Mouse (Mus musculus) adrenal gland, postnatal 4 days (tissue): Measurements from ENCODE around the gene Gstp3. TPM values are rescaled to one million over a fixed set of nuclear protein-coding genes. Genes with fewer than 3 reads are reported as not detected.
A peak's percentile ranks its signal among the peaks of the same experiment; 100 is the strongest.
"Not testable (repeated sequence)": the region's sequence is repeated elsewhere in the genome, so short reads cannot be mapped to it uniquely, and the experiment has no call there.

Experiments
- DNase-seq, 2 experiments: peaks; one replicate each; pipeline ENCODE4 v3.0.0; 2021 to 2022; ENCODE audit warnings: low spot score in 2 of 2, mixed read lengths in 2 of 2
- total RNA-seq, 2 experiments: library from RNA; stranded (reverse); gene quantifications; 2 replicates each; pipeline ENCODE4 v1.2.3; 2021

The Gstp3 gene
- total RNA-seq, 2 experiments from 2014 or later = 1.9 to 37.5 TPM

DNA sequence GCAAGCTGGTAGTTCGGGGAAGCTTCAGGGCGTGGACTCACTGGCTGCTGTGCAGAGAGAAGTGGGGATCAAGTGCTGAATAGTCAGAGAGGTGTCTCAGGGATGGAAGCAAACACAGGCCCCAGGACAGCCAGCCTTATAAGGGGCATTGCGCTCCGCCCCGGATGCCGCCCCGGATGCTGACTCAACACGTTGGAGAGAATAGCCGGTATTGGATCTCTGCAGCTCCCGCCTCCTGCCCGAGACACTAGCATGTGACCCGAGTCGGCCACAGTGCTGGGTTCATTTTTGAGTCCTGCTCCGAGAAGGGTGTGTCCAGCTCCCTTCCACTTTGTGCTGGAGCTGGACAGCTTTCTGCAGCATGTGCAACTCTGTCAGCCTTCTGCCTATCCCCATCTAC is 17.2 kb downstream of the Gstp3 start:
- no peak for DNase-seq

DNA sequence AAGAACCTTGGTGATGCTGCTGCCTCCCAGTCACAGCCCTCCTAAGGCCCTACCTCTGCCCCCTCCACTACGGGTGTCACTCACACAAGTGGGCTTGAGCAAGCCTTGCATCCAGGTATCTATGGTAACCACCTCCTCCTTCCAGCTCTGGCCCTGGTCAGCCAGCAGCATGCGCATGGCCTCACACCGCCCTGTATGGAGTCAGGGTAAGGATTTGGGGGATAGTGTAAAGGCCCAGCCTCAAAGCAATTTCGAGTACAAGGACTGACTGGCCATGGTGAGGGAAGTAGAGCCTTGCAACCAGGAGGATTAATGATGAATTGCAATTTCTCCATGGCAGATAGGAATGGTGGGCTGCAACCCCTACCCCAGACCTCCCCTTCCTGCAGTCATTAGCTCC is 17.9 kb downstream of the Gstp3 start:
- not testable (repeated sequence) for DNase-seq

DNA sequence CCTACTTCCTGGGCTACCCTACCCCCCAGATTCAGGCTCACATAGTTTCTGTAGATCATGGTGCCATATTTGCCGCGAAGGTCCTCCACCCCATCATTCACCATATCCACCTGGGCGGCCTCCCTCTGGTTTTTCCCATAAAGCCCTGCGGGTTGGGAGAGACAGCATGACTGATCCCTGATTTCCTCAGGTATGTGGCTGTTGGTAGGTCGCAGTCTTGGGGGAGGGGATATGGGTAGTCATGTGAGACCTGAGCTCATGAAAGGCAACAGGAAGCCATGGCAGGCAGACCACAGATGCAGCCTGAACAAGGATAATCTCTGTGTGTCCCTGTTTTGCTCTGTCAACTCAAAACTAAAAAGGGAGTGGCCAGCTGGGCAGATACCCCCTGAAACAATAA is 18.4 kb downstream of the Gstp3 start:
- DNase-seq = not testable (repeated sequence)

DNA sequence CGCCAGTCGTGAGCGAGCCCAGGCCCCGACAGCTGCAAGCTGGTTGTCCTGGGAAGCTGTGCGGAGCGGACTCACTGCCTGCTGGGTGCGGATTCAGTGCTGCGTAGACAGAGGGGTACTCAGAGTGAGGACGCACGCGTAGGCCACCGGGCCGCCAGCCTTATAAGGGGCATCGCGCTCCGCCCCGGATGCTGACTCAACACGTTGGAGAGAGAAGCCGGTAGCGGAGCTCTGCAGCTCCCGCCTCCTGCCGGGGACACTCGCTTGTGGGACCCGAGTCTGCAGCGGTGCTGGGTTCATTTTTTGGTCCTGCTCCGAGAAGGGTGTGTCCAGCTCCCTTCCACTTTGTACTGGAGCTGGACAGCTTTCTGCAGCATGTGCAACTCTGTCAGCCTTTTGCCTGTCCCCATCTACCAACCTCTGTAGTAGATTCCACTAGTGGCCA is 21.6 kb downstream of the Gstp3 start, which contains the start of gene Gstp1:
TSS of gene Gstp1 (minus strand) at position 198 of the 445 bp plus-strand sequence.
- DNase-seq = peak; percentile 63 to 76

DNA sequence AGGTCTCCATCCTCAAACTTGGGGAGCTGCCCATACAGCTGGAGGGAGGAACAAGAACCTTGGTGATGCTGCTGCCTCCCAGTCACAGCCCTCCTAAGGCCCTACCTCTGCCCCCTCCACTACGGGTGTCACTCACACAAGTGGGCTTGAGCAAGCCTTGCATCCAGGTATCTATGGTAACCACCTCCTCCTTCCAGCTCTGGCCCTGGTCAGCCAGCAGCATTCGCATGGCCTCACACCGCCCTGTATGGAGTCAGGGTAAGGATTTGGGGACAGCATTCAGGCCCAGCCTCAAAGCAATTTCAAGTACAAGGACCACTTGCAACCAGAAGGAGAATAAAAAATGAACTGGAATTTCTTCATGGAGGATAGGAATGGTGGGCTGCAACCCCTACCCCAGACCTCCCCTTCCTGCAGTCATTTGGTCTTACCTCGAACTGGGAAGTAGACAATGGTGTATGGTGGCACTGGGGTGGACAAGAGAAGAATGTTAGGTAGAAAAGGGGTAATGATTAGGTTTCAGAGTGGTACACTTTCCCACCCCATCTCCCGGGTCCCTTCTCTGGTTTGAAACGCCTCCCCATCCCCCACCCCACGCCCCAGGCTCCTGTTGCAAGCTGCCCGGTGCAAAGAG is 22.1 kb downstream of the Gstp3 start:
- DNase-seq = not testable (repeated sequence)

DNA sequence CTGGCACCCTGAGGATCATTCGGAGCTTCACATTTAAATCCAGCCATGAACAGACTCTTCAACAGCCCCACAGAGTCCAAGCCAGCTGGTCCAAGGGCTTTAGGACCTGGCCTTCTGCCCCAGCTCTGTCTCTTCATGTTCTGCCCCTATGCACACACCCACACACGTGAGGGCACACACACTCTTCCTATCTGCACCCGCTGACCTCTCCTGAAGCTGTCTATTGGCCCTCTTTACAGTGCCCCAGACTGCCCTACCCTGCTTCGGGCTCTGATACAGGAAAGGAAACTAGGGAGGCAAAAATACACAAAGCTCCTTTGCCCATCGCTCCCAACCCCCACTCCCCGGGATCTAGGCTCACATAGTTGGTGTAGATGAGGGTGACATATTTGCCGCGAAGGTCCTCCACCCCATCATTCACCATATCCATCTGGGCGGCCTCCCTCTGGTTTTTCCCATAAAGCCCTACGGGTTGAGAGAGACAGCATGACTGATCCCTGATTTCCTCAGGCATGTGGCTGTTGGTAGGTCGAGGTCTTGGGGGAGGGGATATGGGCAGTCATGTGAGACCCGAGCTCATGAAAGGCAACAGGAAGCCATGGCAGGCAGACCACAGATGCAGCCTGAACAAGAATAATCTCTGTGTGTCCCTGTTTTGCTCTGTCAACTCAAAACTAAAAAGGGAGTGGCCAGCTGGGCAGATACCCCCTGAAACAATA is 22.9 kb downstream of the Gstp3 start:
- DNase-seq = no peak

DNA sequence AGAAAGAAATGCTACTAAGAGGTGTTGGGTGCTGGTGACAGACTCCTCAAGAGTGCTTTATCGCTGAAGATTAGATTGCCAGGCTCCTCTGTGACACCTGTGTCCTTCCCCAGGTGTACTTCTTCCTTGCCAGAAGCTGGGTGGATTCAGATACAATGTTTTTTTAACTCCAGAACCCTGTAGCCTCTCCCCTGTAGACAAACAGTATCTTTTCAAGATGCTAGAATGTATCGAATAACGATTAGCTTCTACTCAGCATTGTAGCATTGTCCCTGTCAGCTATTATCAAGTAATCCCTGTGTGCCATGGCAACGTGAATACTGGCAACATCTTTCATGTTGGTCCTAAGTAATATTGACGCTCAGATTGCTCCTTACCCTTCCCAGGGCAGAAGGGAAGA is 25.6 kb downstream of the Gstp3 start:
- DNase-seq = no peak

DNA sequence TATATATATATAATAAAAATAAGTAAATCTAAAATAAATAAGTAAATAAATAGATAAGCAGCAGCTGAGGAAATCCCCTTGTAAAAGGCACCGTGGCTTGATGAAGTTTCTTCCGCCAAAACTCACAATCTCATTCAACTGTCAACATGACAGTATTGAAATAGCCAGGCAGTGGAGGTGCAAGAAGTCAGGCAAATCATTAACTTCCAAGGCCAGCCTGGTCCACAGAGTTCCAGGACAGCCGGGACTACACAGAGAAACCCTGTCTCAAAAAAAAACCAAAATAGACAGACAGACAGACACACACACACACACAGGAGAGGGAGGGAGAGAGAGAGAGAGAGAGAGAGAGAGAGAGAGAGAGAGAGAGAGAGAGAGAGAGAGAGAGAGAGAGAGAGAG is 26.1 kb downstream of the Gstp3 start:
- no peak for DNase-seq

DNA sequence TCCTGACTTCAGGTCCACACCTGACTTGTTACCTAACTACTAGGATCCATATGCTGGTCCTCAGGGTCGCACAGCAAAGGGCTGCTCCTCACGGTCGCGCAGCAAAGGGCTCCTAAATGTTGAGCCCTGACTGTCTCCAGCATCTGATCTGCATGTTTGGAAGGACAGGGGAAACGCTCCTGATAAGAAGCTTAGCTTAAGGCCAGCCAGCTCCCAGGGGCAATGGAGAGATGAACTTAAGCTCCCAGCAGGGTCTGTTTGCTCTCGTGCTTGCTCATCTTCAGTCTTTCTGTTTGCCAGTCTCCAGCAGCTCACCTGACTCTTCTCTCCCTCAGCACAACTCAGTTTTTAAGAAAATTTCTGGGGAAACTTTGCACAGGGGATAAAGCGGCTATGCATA is 26.7 kb downstream of the Gstp3 start:
- no peak for DNase-seq

DNA sequence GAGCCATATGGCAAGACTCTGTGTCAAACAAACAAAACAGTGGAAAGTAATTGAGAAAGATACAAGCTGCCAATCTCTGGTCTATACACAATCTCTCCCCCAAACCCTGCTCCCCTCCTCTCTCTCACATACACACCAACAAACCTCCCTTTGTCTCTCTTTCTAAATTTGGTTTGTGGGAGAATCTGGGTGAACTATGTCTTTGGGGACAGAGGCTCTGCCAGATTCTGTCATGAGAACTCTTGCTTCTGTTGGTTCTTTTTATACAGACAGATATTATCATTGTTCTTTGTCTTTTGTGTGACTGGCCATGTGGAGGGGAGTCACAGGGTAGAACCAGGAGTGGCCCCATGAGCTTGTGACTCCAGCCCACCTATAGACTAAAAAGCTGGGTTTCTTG is 31.8 kb downstream of the Gstp3 start:
- DNase-seq = no peak

DNA sequence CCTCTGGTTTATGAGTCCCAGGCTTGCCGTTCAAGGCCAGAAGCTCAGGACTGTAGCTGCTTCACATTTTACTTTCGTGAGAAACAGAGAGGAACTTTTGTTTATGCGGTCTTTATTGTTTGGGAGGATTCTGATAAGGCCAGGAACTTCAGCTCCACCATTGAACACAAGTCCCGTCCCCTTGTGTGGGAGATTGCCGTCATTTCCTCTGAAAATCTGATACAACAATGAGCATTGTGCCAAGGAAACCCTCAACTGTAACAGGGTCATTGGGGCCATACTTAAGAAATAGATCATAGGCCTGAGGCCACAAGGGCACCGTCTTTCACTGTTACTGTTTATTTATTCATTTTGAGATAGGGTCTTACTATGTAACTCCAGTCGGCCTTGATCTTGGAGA is 36.2 kb downstream of the Gstp3 start:
- no peak for DNase-seq

DNA sequence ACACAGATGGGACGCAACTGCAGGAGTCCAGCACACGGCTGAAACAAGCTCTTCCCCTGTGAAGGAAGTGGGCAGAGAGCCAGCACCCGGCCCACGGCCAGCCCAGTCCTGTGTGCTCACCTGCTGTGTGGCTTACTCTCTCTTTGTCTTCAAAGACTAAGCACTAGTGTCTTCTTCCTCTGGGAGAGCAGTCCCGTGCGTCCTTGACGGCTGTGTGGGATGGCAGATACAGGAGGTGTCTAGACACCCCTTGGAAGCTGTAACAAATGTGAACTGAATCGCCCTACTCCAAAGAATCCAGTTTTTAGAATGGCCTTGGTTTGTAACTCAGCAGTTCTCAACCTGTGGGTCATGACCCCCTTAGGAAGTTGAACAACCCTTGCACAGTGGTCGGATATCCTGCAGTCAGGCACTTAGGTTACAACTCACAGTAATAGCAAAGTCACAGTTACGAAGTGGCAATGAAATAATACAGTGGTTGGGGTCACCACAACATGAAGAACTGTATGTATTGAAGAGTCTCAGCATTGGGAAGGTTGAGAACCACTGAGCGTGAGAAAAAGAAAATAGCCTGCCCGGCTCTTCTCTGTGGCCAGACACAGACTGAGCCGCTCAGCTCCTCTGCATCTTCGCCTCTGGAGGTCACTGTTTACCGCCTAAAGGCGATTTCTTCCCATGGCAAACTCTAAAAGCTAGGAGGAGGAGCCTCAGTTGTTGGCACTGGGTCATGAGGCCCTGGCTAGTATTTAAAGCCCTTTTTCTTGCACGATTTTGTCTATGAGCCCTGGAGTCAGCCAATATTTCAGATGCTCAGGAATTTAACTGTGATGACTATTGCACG is 40.4 kb downstream of the Gstp3 start:
- DNase-seq = peak in 1 of 2 experiments; percentile 60

DNA sequence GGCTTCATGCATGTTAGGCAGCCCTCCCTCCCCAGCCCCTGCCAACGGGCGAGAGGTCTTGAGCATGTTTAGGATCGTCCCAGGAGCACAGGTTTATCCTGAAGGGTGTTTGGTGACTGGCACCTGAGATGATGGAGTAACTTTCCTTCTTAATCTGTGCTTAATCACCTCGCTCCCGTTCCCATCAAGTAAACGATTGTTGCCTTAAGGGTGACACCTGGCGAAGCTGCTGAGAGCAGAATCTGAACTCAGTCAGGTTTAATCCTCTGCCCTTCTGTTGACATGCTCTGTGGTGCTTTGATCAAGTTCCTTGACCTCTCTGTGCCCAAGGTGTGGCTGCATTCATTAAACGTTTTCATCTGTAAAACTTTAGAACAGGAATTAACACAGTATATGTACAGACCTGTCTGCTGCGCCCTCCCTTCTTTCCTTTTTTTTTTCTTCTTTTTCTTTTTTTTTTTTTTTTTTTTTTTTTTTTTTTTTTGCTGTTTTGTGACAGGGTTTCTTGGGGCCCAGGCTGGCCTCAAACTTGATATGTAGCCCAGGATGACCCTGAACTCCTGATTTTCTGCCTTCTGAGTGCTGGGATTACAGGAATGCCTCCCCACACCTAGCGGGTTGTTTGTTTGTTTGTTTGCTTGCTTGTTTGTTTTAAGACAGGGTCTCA is 41.3 kb downstream of the Gstp3 start:
- no peak for DNase-seq

DNA sequence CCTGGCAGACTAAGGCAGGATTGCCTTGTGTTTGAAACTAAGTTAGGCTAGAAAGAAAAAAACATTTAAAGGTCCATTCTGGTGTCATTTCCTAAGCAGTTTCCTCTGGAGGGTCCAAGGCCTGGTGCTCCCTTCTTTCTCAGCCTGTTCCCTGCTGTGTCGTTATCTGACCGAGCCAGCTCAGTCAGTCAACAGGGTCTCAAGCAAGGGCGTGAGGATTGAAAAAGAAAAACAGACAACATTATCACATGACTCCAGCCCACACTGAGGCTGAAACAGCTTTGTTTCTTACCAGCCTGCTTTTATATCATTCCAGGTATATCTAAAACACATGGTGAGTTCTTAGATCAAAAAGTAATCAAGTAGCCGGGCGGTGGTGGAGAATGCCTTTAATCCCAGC is 43.7 kb downstream of the Gstp3 start:
- DNase-seq = no peak

DNA sequence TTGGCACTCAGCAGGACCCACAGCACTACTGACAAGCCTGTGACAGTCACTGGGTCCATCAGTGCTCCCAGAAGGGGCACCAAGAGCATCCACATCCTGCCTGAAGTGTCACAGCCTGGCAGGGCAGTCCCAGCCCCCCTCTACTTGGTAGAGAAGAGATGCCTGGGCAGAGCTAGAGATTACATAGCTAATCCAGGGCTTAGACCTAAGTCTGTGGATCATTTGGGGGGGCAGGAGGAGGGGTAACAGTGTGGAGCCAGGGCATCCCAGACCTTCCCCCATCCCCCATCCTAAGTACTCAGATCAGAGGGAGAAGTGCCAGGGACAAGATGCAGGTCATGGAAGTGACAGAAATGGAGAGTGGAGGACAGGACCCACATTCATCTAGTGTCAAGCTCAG is 44.6 kb downstream of the Gstp3 start:
- no peak for DNase-seq

DNA sequence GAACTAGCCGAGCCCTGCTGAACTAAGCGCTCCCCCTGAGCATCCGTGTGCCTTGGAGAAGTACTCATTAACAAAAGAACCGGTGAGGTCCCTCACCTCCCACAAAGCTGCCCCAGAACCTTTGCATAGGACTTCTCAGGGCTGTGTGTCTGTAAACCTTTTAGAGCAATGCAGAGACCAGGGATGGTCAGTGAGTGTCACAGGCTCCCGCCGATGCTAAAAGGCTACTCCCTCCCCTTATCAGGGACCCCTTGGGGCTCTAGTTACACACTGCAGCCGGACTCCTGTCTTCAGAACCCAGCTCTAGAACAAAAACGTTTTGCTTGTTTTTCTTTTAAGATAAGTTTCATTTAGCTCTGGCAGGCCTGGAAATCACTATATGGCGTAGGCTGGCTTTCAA is 46.3 kb downstream of the Gstp3 start:
- no peak for DNase-seq

DNA sequence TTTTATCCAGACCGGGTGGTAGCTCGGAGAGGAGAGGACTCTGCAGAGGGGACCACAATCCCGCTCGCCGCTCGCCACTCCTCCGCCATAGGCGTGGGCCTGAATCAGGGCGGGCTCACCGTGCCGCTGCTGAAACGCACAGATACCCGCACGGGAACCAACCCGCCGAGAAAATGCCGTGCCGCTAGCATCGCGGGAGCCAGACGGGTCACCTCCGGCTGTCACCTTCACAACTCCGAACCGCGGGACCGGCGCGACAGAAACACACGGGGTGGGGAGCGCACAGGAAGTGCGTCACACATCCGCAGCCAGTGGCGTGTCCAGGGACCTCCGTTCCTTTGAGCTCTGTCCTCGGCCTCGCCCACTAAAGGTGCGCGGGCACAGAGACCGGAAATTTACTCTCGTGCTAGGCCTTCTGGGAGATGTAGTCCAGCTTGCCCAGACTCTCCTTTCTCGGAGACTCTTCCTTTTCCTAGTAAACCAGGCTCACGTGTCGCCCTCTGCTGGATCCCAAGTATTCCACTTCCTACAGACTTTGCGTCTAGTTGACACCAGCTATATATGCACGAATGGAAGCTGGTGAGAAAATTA is 46.8 kb downstream of the Gstp3 start, which contains the start of gene Ndufv1:
TSS of gene Ndufv1 (minus strand) at position 375 of the 591 bp plus-strand sequence.
- peak; percentile 77 to 89 for DNase-seq

DNA sequence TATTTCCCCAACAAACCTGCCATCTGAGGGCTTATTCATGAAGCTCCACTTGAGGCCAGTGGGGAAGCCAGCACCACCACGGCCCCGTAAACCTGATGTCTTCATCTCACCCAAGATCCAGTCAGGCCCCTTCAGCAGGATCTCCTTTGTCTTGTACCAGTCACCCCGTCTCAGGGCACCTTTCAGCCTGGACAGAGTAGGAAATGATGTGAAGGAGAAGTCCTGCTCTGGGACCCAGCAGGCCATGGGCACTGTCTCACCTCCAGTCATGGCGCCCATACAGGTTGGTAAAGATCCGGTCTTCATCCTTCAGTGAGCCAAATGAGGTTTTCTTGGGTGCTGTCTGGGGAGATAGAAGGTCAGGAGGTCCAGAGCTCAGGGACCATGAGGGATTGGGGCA is 48.3 kb downstream of the Gstp3 start:
- DNase-seq = no peak
